Mouse (Mus musculus): ENCODE data around the gene Gm19410. TPM values are rescaled to one million over a fixed set of nuclear protein-coding genes. Genes with fewer than 3 reads are reported as not detected.

Gene Gm19410
- polyA plus RNA-seq (2017; shearing (Covaris generic)): not detected

GRCm38 (mm10) chr8:35765499-35766193 is at the start of gene Gm19410:
TSS of gene Gm19410 (plus strand) at chr8:35765790.

Measured in naive thymus-derived CD4-positive, alpha-beta T cell, adult 5 months (primary cell).